Mouse (Mus musculus) intestine, embryonic 16.5 days (tissue): Measurements from ENCODE around the gene Trmt112. TPM values are rescaled to one million over a fixed set of nuclear protein-coding genes. Genes with fewer than 3 reads are reported as not detected.

Experiments
- ATAC-seq: fragments of 200-750 bp; cut with Nextera tagmentation; 2 replicates; pipeline ENCODE4 v1.8.0; 2017; ENCODE audit warnings: moderate TSS enrichment, moderate library complexity
- H3K27ac ChIP-seq: fragments of 300-500 bp; sonication (generic); 2 replicates; pipeline ENCODE4 v1.5.1; 2014; ENCODE audit warnings: mild to moderate bottlenecking, low read length
- H3K27me3 ChIP-seq: fragments of 300-500 bp; sonication (generic); replicated peaks from 2 replicates; pipeline ENCODE4 v1.6.1; 2014; ENCODE audit warnings: low read length, control low read depth, mixed read lengths; ENCODE audit not compliant: control insufficient read depth, insufficient read depth
- H3K36me3 ChIP-seq: fragments of 300-500 bp; sonication (generic); 2 replicates; pipeline ENCODE4 v1.6.1; 2014; ENCODE audit warnings: low read length, control low read depth; ENCODE audit not compliant: control insufficient read depth, insufficient read depth
- H3K4me1 ChIP-seq: fragments of 300-500 bp; sonication (generic); 2 replicates; pipeline ENCODE4 v1.6.1; 2014; ENCODE audit warnings: low read length, control low read depth, mixed read lengths; ENCODE audit not compliant: control insufficient read depth, insufficient read depth
- H3K4me2 ChIP-seq: fragments of 300-500 bp; sonication (generic); 2 replicates; pipeline ENCODE4 v1.6.1; 2014; ENCODE audit warnings: low read depth, low read length, control low read depth
- H3K4me3 ChIP-seq: fragments of 300-500 bp; sonication (generic); 2 replicates; pipeline ENCODE4 v1.5.1; 2014; ENCODE audit warnings: mild to moderate bottlenecking, low read length
- H3K9ac ChIP-seq: fragments of 300-500 bp; sonication (generic); 2 replicates; pipeline ENCODE4 v1.6.1; 2014; ENCODE audit warnings: low read depth, low read length
- H3K9me3 ChIP-seq: fragments of 300-500 bp; sonication (generic); 2 replicates; pipeline ENCODE4 v1.6.1; 2016; ENCODE audit warnings: low read length, control low read depth; ENCODE audit not compliant: control insufficient read depth
- WGBS: fragments of 180-500 bp; shearing (Covaris S2); extraction: QIAGEN DNeasy Blood & Tissue Kit; methylation state at CpG from one replicate; pipeline ENCODE4 v1.1.7; 2014; 5-methylcytosine and 5-hydroxymethylcytosine counted together
- polyA plus RNA-seq: library from polyadenylated mRNA; unstranded; fragments of >200 nt; fragmentation: Nextera tagmentation; extraction: Ambion mirVana; gene quantifications from 2 replicates; pipeline ENCODE4 v1.2.1, GENCODE M21; 2015

Gene Trmt112
- polyA plus RNA-seq, 1 experiment from 2014 or later = 111 TPM

DNA sequence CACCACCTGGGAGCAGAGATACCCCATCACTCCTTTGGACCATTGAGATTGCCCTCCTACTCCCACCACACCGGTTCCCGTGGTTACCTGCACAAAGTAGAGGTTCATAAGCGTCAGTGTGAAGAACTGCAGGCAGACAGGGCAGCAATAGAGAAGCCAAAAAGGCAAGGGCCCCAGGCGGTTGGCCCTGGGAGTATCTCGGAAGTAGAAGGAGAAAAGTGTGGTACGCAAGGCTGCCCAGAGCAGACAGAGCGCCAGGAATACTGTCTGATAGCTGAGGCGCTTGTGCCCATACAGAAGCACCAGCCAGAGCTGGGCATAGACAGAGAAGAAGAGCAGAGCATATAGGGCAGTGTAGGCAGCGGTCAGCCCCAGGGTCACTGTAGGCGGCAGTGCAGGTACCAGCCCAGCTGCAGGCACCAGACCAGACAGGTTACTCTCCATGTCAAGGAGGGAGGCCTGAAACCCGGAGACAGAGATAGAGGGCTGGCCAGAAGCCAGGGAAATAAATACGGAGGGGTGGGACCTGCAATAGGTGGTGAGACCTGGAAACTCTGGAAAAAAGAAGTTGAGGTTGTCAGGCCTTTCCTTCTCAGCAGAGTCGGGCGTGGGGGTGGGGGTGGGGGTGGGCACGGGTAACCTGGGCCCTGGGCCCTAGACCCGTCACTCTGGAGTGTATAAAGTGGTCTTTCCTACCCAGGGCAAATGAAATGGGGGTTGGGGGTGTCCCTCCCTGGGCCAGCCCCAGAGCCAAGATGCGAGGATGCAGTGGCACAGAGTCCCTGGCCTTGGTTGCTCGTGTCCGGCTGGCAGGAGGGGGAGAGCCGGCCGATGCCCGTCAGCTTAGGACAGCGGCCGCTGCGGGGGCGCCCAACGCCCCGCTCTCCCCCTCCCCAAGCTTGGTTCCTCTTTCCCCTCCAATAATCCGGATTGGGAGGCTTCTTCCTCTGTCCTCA is 31.2 kb downstream of the Trmt112 start:
- 19% methylated on average over 29 of the region's 29 CpGs for whole genome bisulfite sequencing
- peak; percentile 2; the same call in 1 of the 2 replicates for ATAC-seq
- peak overlapping the region; percentile 43; the same call in 1 of the 2 replicates for H3K27ac ChIP-seq
- H3K9ac ChIP-seq = peak overlapping the region; percentile 80
- no peaks in the 10 kb centered on the region for H3K36me3 ChIP-seq
- H3K9me3 ChIP-seq = no peaks in the 10 kb centered on the region
- peaks cover 22% of the 10 kb centered on the region for H3K4me1 ChIP-seq
- peak overlapping the region; percentile 93 for H3K4me3 ChIP-seq
- H3K27me3 ChIP-seq = 0 out of 2 replicates have a peak, but pooled peaks cover 3% of the 10 kb centered on the region
- H3K4me2 ChIP-seq = peak overlapping the region; percentile 91

DNA sequence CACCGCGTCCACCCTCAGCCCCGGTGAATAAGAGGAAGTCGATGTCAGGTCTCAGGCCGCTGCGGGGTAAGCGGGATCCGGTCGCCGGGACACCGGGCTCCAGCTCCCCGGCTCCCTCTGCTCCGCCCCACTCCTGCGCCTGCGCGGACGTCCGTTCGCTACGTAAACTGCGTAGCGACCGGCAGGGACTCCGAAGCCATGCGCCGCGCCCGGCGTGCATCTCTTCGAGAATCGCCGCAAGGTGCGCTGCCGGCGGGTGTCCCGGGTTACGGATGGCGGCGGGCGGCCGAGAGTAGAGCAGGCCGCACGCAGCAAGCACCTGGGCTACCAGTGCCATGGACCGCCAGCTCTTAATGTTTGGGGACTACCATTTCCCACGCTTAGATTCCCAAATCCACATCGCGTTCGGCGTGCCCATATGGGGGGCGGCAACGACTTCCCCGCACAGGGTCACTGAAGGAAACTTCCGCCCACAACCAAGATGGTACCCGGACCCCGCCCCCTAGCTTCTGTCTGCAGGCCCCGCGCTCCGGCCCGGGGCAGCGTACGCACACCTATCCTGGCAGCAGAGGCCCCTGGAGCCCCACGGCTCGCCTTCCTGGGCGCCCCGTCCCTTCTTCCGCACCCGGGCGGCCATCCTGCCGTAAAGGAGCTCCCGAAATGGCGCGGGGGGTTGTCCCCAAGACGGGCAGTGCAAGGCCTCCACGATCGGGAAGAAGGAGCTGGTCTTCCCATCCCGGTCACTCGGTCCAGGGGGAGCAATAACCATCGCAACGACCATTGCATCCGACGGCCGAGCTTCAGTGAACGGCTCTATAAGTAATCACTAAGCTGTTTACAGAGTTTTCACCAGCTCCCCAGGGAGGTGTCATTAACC is 32.1 kb downstream of the Trmt112 start, which contains the start of gene Bad:
Bad (plus strand) TSS at position 490 of the 877 bp plus-strand sequence.
- peak within 1 kb of the TSS; percentile 91 for H3K4me2 ChIP-seq
- peak within 1 kb of the TSS; percentile 93 for H3K4me3 ChIP-seq
- H3K4me1 ChIP-seq = peaks cover 23% of the 10 kb centered on the region
- WGBS = under 1% methylated on average over 83 of the region's 83 CpGs
- peak; percentile 82 for ATAC-seq
- no peaks in the 10 kb centered on the region for H3K36me3 ChIP-seq
- peak within 1 kb of the TSS; percentile 97 for H3K9ac ChIP-seq
- no peaks in the 10 kb centered on the region for H3K9me3 ChIP-seq
- peak within 1 kb of the TSS; percentile 99 for H3K27ac ChIP-seq
- no peaks in the 10 kb centered on the region for H3K27me3 ChIP-seq

DNA sequence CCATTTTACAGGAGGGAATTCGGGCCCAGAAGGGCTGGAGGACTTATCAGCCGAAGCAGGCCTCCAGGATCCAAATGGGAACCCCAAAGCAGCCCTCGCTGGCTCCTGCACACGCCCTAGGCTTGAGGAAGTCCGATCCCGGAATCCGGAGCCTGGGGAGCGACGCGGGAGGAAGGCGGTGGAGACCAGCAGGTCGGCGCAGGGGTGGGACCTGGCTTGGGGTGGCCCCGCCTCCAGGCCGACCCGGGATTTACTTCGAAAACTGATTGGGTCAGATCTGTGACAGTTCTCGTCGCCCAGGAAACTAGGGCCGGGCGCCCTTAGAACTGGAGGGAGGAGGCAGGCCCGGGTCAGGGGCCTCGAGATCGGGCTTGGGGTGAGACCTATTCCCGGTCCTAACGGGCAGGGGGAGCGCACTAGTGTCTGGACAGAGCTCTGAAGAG is 32.8 kb downstream of the Trmt112 start, which contains the start of gene Gpr137:
Gpr137 (minus strand) TSS at position 232 of the 443 bp plus-strand sequence.
- Histone ChIP-seq H3K9ac (peak within 1 kb of the TSS; percentile 97), H3K36me3 (no peaks in the 10 kb centered on the region), H3K27me3 (no peaks in the 10 kb centered on the region), H3K4me2 (peak within 1 kb of the TSS; percentile 91), H3K4me1 (peaks cover 28% of the 10 kb centered on the region), H3K27ac (peak within 1 kb of the TSS; percentile 99), H3K9me3 (no peaks in the 10 kb centered on the region), H3K4me3 (peak within 1 kb of the TSS; percentile 93)
- ATAC-seq = peak; percentile 90
- WGBS = under 1% methylated on average over 27 of the region's 27 CpGs

DNA sequence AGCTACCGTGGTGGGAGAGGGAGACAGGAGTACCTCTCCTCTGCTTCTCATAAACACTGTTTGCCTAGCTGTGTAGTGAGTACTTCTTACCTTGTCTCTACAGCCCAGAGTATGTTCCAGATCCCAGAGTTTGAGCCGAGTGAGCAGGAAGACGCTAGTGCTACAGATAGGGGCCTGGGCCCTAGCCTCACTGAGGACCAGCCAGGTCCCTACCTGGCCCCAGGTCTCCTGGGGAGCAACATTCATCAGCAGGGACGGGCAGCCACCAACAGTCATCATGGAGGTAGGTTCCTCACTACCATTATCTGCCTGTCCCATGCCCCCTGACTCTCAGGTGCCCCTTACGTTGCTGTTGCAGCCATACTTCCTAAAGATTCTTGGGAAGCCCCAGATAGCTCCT is 33.3 kb downstream of the Trmt112 start:
- Histone ChIP-seq H3K27me3 (no peaks in the 10 kb centered on the region), H3K27ac (peak overlapping the region; percentile 99), H3K4me3 (peak overlapping the region; percentile 93), H3K9ac (peak overlapping the region; percentile 97), H3K9me3 (no peaks in the 10 kb centered on the region), H3K4me1 (peaks cover 28% of the 10 kb centered on the region), H3K4me2 (peak overlapping the region; percentile 91), H3K36me3 (no peaks in the 10 kb centered on the region)
- peak; percentile 7; the same call in 1 of the 2 replicates for ATAC-seq
- 30% methylated on average over 5 of the region's 5 CpGs for WGBS

DNA sequence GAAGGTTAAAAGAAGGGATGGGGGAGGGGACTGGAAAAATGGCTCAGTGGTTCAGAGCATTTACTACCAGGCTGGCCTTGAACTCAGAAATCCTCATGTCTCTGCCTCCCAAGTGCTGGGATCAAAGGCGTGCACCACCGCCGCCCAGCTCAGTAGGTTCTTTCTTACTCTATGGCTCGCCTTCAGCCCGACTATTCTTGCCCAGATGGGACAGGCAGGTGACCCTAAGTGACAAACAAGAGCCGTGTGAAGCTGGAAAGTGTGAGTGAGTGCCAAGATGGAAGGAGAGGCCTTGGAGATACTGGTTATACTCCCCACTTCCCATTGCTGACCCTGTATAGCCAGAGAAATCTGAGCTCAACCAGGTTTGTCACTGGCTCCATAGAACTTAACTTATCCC is 34.2 kb downstream of the Trmt112 start:
- 92% methylated on average over 6 of the region's 6 CpGs for WGBS
- Histone ChIP-seq H3K4me2 (no peak overlapping the region), H3K9me3 (no peaks in the 10 kb centered on the region), H3K4me3 (no peak overlapping the region), H3K36me3 (no peaks in the 10 kb centered on the region), H3K27ac (no peak overlapping the region), H3K27me3 (no peaks in the 10 kb centered on the region), H3K4me1 (peaks cover 33% of the 10 kb centered on the region), H3K9ac (no peak overlapping the region)
- no peak for ATAC-seq

DNA sequence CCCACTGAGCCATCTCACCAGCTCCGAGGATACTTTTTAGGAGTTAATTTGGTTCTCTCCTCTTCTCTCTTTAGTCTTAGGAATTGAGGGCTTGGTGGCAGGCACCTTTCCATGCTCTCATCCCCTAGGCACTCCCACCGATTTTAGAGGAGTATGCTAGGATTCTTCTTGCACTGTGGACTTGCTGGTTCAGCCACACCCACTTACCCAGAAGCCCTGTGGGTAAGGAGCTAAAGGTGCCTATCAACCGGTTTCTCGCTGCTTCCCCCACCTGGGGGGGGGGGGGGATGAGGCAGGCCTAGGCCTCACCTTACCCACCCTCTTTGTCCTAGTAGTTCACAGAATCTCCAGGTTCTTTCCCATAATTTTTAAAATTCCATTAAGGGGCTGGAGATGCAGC is 38.2 kb downstream of the Trmt112 start:
- Histone ChIP-seq H3K9ac (0 out of 2 replicates have a peak overlapping the region, but pooled peaks have one; percentile 37), H3K4me1 (peaks cover 42% of the 10 kb centered on the region), H3K36me3 (no peaks in the 10 kb centered on the region), H3K27me3 (no peaks in the 10 kb centered on the region), H3K9me3 (no peaks in the 10 kb centered on the region), H3K4me2 (no peak overlapping the region), H3K4me3 (no peak overlapping the region), H3K27ac (no peak overlapping the region)
- WGBS = 34% methylated on average over 4 of the region's 4 CpGs
- no peak for ATAC-seq

DNA sequence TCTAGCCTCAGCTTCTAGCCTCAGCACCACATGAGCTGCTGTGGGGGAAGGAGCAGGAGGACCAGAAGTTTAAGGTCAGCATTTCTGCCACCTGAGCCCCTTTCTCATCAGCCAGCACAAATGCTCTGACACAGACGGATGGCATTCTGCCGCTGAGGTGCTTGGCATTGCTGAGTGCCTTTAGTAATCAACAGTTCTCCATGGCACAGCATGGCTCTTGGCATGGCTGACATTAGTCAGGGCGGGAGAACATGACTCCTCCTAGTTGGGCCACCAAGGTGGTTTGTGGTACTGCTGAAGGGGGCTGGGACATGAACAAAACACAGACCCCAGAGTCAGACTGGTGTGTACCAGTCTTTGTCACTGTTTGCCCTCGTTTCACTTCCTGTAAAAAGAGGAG is 38.7 kb downstream of the Trmt112 start:
- H3K36me3 ChIP-seq = 0 out of 2 replicates have a peak, but pooled peaks cover 1% of the 10 kb centered on the region
- no peak overlapping the region for H3K4me3 ChIP-seq
- no peaks in the 10 kb centered on the region for H3K9me3 ChIP-seq
- peaks cover 42% of the 10 kb centered on the region for H3K4me1 ChIP-seq
- no peaks in the 10 kb centered on the region for H3K27me3 ChIP-seq
- H3K27ac ChIP-seq = no peak overlapping the region
- 0 out of 2 replicates have a peak overlapping the region, but pooled peaks have one; percentile 37 for H3K9ac ChIP-seq
- ATAC-seq = no peak
- 84% methylated on average over 4 of the region's 4 CpGs for WGBS
- no peak overlapping the region for H3K4me2 ChIP-seq

DNA sequence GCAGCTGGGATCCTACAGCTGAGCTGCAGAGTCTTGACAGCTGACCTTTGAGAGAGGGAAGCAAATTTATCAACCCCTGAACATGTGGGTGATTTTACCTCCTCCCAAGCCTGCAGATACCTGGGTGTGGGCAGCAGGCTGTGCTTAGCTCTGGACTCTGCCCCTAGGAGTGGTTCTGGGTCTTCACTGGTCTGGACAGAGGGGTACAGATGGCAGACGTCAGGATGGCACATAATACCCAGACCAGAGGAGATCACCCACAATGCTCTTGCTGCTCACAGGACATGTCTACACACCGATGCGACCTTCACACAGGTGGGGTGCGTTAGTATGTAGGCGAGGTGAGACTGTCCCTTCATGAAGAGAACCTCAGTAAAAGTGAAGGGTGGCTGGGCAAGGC is 40.0 kb downstream of the Trmt112 start:
- Histone ChIP-seq H3K4me1 (peaks cover 53% of the 10 kb centered on the region), H3K9ac (peak overlapping the region; percentile 35; the same call in 1 of the 2 replicates), H3K4me2 (peak overlapping the region; percentile 80), H3K27me3 (no peaks in the 10 kb centered on the region), H3K9me3 (no peaks in the 10 kb centered on the region), H3K4me3 (no peak overlapping the region), H3K36me3 (peaks cover 8% of the 10 kb centered on the region; the same call in 1 of the 2 replicates), H3K27ac (peak overlapping the region; percentile 98)
- 0 out of 2 replicates have a peak, but pooled peaks have one; percentile 14 for ATAC-seq
- WGBS = 77% methylated on average over 5 of the region's 5 CpGs
